Mouse (Mus musculus) intestine, embryonic 14.5 days (tissue): ENCODE data around the gene Arhgef7. TPM values are rescaled to one million over a fixed set of nuclear protein-coding genes. Genes with fewer than 3 reads are reported as not detected.

ENCODE experiments used
- ATAC-seq: fragments of 200-750 bp; cut with Nextera tagmentation; replicated peaks from 2 replicates; pipeline ENCODE4 v1.8.0; 2017; ENCODE audit warnings: low read depth, moderate number of reproducible peaks, moderate TSS enrichment, moderate library complexity; ENCODE audit not compliant: low FRiP score, low TSS enrichment
- DNase-seq: peaks from one replicate; pipeline ENCODE4 v3.0.0-alpha.2; 2018; ENCODE audit warnings: low spot score
- H3K27ac ChIP-seq: fragments of 300-500 bp; sonication (generic); 2 replicates; pipeline ENCODE4 v1.5.1; 2014; ENCODE audit warnings: low read depth, mild to moderate bottlenecking, control low read depth
- H3K27me3 ChIP-seq: fragments of 300-500 bp; sonication (generic); replicated peaks from 2 replicates; pipeline ENCODE4 v1.6.1; 2014; ENCODE audit warnings: low read length, control low read depth; ENCODE audit not compliant: control insufficient read depth, insufficient read depth
- H3K36me3 ChIP-seq: fragments of 300-500 bp; sonication (generic); 2 replicates; pipeline ENCODE4 v1.6.1; 2014; ENCODE audit warnings: low read length, control low read depth; ENCODE audit not compliant: control insufficient read depth, insufficient read depth
- H3K4me1 ChIP-seq: fragments of 300-500 bp; sonication (generic); replicated peaks from 2 replicates; pipeline ENCODE4 v1.6.1; 2014; ENCODE audit warnings: low read length, control low read depth, mixed read lengths; ENCODE audit not compliant: control insufficient read depth, insufficient read depth
- H3K4me2 ChIP-seq: fragments of 300-500 bp; sonication (generic); 2 replicates; pipeline ENCODE4 v1.6.1; 2014; ENCODE audit warnings: low read length
- H3K4me3 ChIP-seq: fragments of 300-500 bp; sonication (generic); 2 replicates; pipeline ENCODE4 v1.5.1; 2014; ENCODE audit warnings: low read depth, low read length, control low read depth, mixed read lengths
- H3K9ac ChIP-seq: fragments of 300-500 bp; sonication (generic); 2 replicates; pipeline ENCODE4 v1.6.1; 2014; ENCODE audit warnings: mild to moderate bottlenecking, low read length
- H3K9me3 ChIP-seq: fragments of 300-500 bp; sonication (generic); 2 replicates; pipeline ENCODE4 v1.6.1; 2016; ENCODE audit warnings: low read length, control low read depth; ENCODE audit not compliant: control insufficient read depth
- WGBS: fragments of 180-500 bp; shearing (Covaris S2); extraction: QIAGEN DNeasy Blood & Tissue Kit; methylation state at CpG from one replicate; pipeline ENCODE4 v1.1.7; 2014; 5-methylcytosine and 5-hydroxymethylcytosine counted together
- polyA plus RNA-seq: library from polyadenylated mRNA; unstranded; fragments of >200 nt; fragmentation: Nextera tagmentation; extraction: Ambion mirVana; gene quantifications from 2 replicates; pipeline ENCODE4 v1.2.1, GENCODE M21; 2014

Gene Arhgef7
- polyA plus RNA-seq, 1 experiment from 2014 or later: 33.9 TPM

DNA sequence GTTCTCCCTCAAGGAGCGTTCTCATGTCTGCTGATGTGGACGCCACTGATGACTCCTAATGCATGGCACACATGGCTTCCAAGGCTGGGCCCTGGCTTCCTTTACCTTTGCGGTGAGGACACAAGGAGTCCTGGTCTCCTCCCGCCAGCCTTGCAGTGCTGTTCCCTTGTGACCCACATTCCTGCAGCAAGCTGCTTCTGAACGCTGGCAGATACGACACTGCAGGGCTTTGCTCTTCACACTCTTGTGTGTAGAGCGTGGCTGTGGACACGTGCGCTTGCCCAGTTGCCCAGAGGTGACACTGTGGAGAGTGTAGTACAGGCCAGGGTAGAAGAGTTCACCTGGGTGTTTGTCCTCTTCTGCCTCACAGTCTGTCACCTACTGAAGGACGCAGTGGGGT lies 49.7 kb downstream of the Arhgef7 start:
- Histone ChIP-seq H3K27ac (no peak overlapping the region), H3K4me3 (no peak overlapping the region), H3K27me3 (no peaks in the 10 kb centered on the region), H3K9me3 (no peaks in the 10 kb centered on the region), H3K36me3 (peaks cover 8% of the 10 kb centered on the region), H3K4me2 (no peak overlapping the region), H3K4me1 (peaks cover 18% of the 10 kb centered on the region), H3K9ac (no peak overlapping the region)
- no peak for ATAC-seq
- DNase-seq: no peak
- 72% methylated on average over 10 of the region's 10 CpGs for WGBS

DNA sequence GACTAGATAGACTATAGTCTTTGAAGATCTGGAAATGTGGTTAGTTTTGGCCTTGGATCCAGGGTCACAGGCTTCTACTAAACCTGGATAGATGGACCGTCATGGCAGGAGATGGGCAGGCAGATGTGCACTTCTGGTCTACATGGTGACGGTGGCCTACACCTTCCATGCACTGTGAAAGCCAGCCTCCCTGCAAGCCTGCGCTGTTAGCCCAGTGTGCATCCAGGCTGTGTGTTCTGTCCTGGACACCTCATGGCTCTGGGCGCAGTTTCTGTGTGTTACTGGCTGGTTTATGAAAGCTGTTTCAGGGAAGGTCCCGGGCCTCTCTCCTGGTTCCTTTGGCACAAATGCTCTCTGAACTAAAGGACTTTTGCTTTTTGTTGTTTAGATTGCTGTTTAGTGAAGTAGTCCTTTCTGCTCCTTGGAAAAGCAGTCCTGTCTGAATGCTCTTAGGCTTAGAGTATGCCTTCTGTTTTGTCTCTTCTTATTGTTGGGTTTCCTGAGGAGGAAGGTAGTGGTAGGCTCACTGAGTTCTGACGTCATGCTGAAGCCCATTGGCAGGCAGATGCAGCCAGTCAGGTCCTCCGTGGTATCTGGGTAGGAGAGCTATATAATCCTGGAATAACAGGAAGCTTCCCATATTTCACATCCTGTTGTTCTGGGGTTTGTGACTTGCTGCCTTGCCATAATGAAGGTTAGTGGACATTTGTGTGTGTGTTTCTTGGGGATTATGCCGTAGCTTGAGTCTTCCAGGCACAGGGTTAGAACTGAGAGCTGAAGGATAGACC lies 51.3 kb downstream of the Arhgef7 start:
- Histone ChIP-seq H3K4me1 (peaks cover 18% of the 10 kb centered on the region), H3K27me3 (no peaks in the 10 kb centered on the region), H3K27ac (peak overlapping the region; percentile 22; the same call in 1 of the 2 replicates), H3K9ac (no peak overlapping the region), H3K36me3 (peaks cover 24% of the 10 kb centered on the region), H3K9me3 (no peaks in the 10 kb centered on the region), H3K4me2 (no peak overlapping the region), H3K4me3 (peak overlapping the region; percentile 3; the same call in 1 of the 2 replicates)
- no peak for DNase-seq
- WGBS: 76% methylated on average over 8 of the region's 8 CpGs
- no peak for ATAC-seq

DNA sequence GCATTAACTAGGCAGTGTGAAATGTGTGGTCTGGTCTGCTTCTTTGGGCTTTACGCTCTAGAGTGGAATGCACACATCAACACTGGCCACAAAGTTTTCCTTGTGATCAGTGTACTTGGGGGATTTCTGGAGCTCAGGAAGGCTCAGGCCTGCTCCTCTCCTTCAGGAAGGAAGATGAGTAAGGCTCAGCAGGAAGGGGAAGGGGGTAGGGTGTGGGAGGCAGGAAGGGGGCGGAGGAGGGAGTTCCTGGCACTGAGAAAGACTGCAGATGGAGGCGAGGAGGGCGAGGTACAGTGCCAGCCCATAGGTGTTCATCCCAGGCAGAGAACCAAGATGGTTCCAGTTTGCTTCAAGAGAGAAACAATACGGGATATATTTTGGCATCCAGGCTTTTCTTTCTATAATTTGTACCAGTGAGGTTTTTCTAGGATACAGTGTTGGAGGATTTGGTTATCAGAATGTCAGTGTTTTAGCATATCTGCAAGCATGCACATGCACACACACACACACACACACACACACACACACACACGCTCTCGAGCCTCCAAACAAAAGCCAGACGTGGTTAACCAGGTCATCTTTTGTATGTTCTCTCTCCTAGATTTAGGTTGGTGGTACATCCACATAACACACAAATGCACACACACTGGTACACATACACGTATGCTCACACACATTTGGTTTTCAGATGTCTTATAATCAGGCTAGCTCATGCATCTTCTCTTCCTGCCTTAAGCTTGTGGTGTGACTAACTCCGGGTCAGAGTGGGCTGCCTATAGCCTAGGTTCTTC lies 52.5 kb downstream of the Arhgef7 start:
- peak overlapping the region; percentile 4; the same call in 1 of the 2 replicates for H3K4me3 ChIP-seq
- no peak overlapping the region; the same call in 1 of the 2 replicates for H3K4me2 ChIP-seq
- no peaks in the 10 kb centered on the region for H3K27me3 ChIP-seq
- no peaks in the 10 kb centered on the region for H3K9me3 ChIP-seq
- no peak overlapping the region for H3K9ac ChIP-seq
- H3K27ac ChIP-seq: peak overlapping the region; percentile 22; the same call in 1 of the 2 replicates
- peaks cover 26% of the 10 kb centered on the region for H3K36me3 ChIP-seq
- no peak for DNase-seq
- WGBS: 75% methylated on average over 10 of the region's 10 CpGs
- H3K4me1 ChIP-seq: 0 out of 2 replicates have a peak, but pooled peaks cover 6% of the 10 kb centered on the region
- no peak for ATAC-seq

DNA sequence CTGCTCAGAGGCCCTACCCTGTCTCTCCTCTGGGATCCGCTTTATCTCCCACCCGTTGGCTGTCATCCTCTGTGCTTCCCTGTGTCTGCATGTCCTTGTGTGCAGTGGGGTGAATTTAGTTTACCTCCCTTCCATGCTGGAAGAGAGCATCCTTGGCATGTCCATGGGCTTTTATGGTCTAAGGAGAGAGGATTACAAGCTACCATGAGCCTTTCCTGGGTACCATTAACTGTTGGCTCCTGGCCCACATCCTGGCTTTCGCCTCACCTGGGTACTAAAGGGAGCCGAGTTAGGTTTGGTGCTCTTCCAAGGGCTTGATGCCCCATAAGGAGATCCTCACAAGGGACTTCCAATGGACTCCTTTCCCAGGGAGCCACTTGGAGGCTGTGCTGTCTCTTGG lies 53.1 kb downstream of the Arhgef7 start:
- DNase-seq (no peak), ATAC-seq (no peak)
- peak overlapping the region; percentile 4; the same call in 1 of the 2 replicates for H3K4me3 ChIP-seq
- 0 out of 2 replicates have a peak, but pooled peaks cover under 1% of the 10 kb centered on the region for H3K4me1 ChIP-seq
- H3K27me3 ChIP-seq: no peaks in the 10 kb centered on the region
- H3K9me3 ChIP-seq: no peaks in the 10 kb centered on the region
- H3K9ac ChIP-seq: no peak overlapping the region
- 85% methylated on average over 4 of the region's 4 CpGs for WGBS
- H3K4me2 ChIP-seq: no peak overlapping the region; the same call in 1 of the 2 replicates
- peaks cover 31% of the 10 kb centered on the region for H3K36me3 ChIP-seq
- H3K27ac ChIP-seq: no peak overlapping the region

DNA sequence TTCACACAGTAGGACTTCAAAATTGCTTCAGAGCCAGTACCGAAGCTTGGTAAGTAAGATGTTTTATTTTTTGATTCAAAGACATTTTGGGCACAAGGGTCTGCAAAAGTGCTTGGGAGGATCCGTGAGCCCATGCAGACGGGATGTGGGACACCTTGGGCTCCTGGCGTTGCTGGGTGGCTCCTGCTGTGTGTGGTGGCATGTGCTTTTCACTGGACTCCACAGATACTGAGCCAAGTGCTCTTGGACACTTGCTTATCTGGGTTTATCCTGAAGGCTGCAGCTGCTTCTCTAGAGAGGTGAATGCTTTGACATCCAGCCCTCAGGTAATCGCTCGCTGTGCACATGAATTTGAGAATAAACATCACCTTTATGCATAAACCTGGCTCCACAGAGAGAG lies 55.1 kb downstream of the Arhgef7 start:
- H3K4me1 ChIP-seq: no peaks in the 10 kb centered on the region
- ATAC-seq: no peak
- no peak overlapping the region for H3K9ac ChIP-seq
- DNase-seq: no peak
- H3K4me3 ChIP-seq: no peak overlapping the region
- no peak overlapping the region for H3K27ac ChIP-seq
- H3K9me3 ChIP-seq: no peaks in the 10 kb centered on the region
- H3K27me3 ChIP-seq: no peaks in the 10 kb centered on the region
- peaks cover 40% of the 10 kb centered on the region for H3K36me3 ChIP-seq
- no peak overlapping the region for H3K4me2 ChIP-seq
- WGBS: 91% methylated on average over 6 of the region's 6 CpGs

DNA sequence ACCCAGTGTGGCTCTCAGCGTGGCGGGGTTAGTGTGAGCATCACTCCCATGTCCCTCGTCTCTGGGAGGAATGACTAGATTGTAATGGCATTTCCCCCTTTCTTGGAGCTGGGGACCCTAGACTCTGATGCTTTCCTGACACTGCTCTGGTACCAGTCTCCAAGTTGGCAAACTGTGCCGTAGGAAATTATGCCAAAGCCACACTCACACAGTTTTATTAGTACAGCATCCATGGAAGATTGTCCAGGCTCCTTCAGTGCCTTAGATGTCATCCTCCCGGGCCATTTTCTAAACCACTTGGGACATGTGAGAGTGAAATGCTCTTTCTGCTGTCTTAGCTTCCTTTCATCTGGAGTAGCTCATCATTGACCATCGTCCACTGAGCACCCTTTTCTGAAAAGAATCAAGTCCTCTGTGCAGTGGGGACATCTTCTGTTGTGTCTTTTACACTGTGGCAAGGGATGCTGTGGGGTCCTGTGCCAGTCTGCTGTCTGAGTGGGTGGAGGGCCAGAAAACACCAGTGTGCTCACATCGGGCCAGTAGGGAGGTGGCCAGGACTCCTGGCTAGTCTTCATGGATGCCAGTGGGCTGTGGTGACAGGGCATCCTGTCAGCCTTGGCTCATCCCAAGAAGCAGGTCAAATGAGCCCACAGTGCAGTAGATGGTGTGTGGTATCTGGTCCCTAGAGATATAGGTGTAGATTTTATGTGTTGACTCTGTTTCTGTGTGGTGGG lies 56.5 kb downstream of the Arhgef7 start:
- ATAC-seq (no peak), DNase-seq (no peak)
- no peaks in the 10 kb centered on the region for H3K9me3 ChIP-seq
- H3K27me3 ChIP-seq: no peaks in the 10 kb centered on the region
- no peak overlapping the region for H3K27ac ChIP-seq
- no peak overlapping the region for H3K4me3 ChIP-seq
- no peak overlapping the region for H3K9ac ChIP-seq
- peaks cover 40% of the 10 kb centered on the region for H3K36me3 ChIP-seq
- WGBS: 93% methylated on average over 7 of the region's 7 CpGs
- H3K4me1 ChIP-seq: no peaks in the 10 kb centered on the region
- no peak overlapping the region for H3K4me2 ChIP-seq

DNA sequence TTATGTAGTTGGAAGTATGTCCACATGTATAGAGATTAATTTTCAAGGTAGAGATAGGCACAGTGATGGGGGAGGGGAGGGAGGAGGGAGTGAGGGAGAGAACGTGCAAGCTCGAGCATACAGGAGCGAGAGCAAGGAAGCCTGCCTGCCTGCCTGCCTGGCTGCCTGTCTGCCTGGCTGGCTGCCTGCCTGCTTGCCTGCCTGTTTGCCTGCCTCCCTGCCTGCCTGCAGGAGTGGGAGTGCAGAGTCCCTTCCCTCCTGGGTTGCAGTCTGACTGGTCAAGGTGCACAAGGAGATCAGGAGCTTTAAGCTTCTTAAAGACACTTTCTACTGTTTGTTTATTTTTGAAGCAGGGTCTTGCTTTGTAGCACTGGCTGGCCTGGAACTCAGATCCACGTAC lies 57.6 kb downstream of the Arhgef7 start:
- no peak overlapping the region for H3K4me2 ChIP-seq
- ATAC-seq: no peak
- H3K4me3 ChIP-seq: no peak overlapping the region
- no peak overlapping the region for H3K27ac ChIP-seq
- H3K27me3 ChIP-seq: no peaks in the 10 kb centered on the region
- H3K36me3 ChIP-seq: peaks cover 43% of the 10 kb centered on the region
- no peaks in the 10 kb centered on the region for H3K4me1 ChIP-seq
- no peak for DNase-seq
- H3K9me3 ChIP-seq: no peaks in the 10 kb centered on the region
- WGBS: 57% methylated on average over 4 of the region's 4 CpGs
- no peak overlapping the region for H3K9ac ChIP-seq

DNA sequence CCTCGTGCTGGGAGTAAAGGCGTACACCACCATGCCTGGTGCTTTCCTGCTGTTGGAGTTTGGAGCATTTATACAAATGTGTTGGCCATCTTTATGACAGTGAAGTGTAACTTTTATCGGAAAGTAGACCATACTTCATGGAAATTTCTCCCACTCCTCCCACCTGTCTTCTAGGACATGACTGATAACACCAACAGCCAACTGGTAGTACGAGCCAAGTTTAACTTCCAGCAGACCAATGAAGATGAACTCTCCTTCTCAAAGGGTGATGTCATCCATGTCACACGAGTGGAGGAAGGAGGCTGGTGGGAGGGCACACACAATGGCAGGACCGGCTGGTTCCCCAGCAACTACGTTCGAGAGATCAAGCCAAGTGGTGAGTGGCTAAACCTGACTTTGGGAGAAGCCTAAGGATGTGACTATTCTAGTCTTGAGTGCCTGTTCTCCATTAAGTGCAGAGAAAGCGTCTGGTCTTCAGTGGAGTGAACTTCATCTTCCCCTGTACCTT lies 58.1 kb downstream of the Arhgef7 start:
- 74% methylated on average over 9 of the region's 9 CpGs for WGBS
- Histone ChIP-seq H3K4me1 (no peaks in the 10 kb centered on the region), H3K4me2 (no peak overlapping the region), H3K36me3 (peaks cover 43% of the 10 kb centered on the region), H3K4me3 (no peak overlapping the region), H3K27ac (no peak overlapping the region), H3K27me3 (no peaks in the 10 kb centered on the region), H3K9ac (no peak overlapping the region), H3K9me3 (no peaks in the 10 kb centered on the region)
- no peak for ATAC-seq
- no peak for DNase-seq
